Mouse (Mus musculus) frontal cortex, postnatal 10 days (tissue): Measurements from ENCODE around the gene Usp32.

Source experiments
- DNase-seq, 2 experiments: peaks; one replicate each; pipeline ENCODE4 v3.0.0; 2022; ENCODE audit warnings: low spot score in 2 of 2, mixed read lengths in 1 of 2

Gene Usp32

DNA sequence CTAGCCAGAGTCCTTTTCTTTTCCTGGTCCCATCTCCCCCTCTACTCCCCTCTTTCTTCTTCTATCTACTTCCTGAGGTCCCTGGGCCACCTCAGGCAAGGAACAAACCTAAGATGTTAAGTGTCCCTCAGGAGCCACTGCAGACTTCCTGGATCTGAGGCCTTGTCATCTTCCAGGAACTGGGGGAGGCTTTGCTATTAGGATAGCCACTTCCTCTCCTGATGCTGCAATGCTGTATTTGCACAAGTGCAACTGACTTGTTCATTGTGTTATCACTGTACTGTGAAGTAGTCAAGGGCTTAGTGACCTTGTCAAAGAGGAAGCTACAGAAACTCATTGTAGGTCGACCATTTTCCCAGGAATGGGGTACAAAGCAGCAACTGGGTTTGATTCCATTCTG is 160.6 kb downstream of the Usp32 start:
- DNase-seq, result no peak

- DNase-seq, result peak in 1 of 2 experiments; percentile 39
Measured at GRCm38 (mm10) chr11:84978113-84978512, 161.8 kb downstream of the Usp32 start.

DNA sequence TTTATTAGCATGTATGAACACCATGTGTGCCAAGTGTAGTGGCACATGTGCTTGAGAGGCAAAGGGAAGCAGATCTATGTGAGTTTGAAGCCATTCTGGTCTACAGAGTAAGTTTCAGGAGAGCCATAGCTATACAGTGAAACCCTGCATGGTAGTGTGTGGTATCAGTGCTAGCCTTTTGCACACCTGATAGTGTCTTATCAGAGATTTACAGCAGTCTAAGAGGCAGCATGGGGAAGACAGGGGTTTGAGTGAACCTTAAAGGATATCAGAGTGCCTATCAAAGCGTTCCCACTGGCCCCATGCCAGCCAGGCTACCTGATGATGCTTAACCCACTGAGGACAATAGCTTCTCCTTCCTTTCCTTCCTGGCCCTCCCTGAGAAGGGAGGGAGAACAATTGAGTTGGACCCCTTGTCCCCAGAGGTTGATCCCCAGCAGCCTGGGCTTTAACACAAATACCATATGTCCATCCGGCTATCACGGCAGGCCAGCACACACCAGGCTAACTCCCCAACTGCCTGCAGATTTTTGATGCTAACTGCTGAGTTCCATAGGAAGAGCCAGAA is 162.5 kb downstream of the Usp32 start:
- no peak for DNase-seq

GRCm38 (mm10) chr11:84976706-84977105 is 163.3 kb downstream of the Usp32 start:
- DNase-seq, result no peak

DNA sequence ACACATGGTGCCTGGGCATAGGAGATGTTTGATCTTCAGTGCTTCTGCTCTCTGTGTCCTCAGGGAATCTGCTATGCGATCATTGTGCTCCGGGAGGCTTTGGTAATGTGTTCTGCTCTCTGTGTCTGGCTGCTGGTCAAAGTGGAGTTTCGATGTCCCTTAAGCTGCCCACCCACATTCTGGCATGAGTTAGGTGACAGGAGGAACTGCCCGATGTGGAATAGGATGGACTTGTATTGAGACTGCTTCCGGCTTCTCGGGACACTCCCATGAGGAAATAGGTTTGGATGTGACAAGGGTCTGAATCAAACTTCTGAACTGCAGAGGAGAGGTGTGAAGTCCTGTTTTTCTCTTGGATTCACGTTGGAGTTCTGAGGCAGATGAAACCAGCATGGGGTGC is 165.4 kb downstream of the Usp32 start:
- DNase-seq, result no peak

- DNase-seq, result no peak
Measured at GRCm38 (mm10) chr11:84973661-84974060, 166.3 kb downstream of the Usp32 start.

GRCm38 (mm10) chr11:84972067-84972466 is 167.9 kb downstream of the Usp32 start:
- no peak for DNase-seq

DNA sequence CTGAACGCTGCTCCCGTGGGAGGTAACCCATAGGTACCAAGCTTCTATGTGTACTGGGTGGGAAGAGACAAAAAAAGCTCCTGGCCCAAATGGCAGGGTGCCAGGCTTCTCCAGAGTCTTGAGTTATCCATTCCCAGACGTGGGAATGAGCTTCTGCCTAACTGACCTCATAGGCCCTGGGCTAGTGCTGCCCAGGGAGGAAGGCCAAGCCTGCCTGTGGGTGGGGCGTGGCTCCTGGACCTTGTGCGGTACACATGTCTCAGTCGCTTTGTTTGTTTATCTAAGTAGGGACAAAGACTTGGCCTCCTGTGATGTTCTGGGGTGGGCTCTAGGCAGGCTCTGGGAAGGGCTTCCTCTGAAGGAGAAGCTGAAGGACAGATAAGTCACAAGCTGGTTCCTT is 171.2 kb downstream of the Usp32 start:
- peak in 1 of 2 experiments; percentile 31 for DNase-seq

DNA sequence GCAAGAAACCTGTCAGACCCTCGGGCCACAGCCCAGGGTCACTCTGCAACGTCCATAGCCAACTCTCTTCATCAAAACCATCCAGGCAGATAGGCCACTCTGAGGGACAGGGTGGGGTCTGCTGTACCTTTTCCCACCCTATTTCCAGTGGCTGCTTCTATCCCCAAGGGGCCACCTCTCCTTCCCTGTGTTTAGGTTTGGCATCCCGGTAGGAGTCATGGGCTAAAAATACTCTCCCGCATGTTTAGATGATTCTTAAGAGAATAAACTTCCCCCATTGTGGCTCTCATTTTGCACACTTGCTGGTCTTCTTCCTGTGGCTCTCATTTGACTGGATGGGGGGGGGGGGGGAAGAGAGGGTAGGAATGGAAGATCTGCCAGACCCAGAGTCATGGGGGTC is 171.7 kb downstream of the Usp32 start:
- DNase-seq, result no peak

GRCm38 (mm10) chr11:84967113-84967512 is 172.8 kb downstream of the Usp32 start:
- DNase-seq, result no peak

- no peak for DNase-seq
Measured at GRCm38 (mm10) chr11:84966696-84967095, 173.3 kb downstream of the Usp32 start.

- DNase-seq, result no peak
Measured at GRCm38 (mm10) chr11:84963556-84963955, 176.4 kb downstream of the Usp32 start.

DNA sequence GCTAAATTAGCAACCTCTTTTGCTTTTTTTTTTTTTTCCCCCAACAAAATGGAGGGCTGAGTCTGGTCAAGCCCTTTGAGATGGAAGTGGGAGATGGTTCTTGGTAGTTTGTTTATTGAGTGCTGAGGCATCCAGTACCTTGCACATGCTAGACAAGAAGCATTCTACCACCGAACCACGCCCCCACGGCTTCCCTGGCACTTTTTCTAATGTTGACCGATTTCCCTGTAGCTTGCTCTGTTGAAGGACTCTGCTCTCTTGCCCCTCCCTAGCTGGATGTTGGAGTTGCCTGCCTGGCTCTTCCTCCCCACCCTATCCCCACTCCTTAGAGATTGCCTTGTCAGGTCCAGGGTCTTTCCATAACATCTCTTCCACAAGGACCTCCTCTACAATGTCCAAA is 177.4 kb downstream of the Usp32 start:
- no peak for DNase-seq

DNA sequence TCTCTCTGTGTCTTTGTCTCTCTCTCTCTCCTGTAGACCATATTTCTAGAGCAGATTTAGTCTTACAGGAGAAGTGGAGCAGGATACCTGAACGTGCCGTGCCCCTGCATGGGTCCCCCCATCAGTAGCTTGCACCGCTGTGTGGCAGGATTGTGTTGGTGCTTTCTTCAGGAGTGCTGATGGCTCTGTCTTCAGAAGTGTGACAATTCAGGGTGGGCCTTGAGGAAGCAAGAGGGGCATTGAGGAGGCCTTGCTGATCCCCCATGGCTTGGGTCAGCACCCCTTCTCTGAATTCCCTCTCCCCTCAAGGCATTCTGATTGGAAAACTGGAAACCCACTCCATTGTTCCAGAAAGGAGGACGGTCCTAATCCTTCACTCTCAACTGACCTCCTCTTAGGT is 178.4 kb downstream of the Usp32 start:
- no peak for DNase-seq

GRCm38 (mm10) chr11:84960780-84961179 is 179.2 kb downstream of the Usp32 start:
- no peak for DNase-seq

GRCm38 (mm10) chr11:84960291-84960690 is 179.7 kb downstream of the Usp32 start:
- DNase-seq, result no peak

DNA sequence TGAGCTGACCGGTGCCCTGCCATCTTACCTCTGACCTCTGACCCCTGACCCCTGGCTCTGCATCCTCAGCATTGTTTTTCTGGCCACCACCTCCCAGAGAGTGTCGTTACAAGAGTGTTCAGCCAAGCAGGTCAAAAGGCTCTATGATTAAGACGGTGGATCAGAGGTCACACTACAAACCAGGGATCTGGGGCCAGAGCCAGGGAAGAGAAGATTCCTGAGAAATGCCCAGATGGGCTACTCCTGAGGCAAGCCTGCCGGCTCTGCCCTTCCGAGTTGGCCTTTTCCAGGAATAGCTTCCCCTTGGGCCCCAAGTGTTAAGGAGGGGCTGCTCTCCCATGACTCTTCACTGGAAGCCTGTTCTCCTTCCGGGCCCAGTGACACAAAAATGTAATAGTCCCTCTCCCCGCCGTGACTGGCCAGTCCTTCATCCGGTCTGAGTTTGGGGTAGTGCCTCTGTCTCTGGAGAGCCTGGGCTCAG is 180.2 kb downstream of the Usp32 start:
- DNase-seq, result no peak

GRCm38 (mm10) chr11:84959181-84959580 is 180.8 kb downstream of the Usp32 start:
- DNase-seq, result no peak

- DNase-seq, result no peak
Measured at GRCm38 (mm10) chr11:84958271-84958630, 181.7 kb downstream of the Usp32 start.

DNA sequence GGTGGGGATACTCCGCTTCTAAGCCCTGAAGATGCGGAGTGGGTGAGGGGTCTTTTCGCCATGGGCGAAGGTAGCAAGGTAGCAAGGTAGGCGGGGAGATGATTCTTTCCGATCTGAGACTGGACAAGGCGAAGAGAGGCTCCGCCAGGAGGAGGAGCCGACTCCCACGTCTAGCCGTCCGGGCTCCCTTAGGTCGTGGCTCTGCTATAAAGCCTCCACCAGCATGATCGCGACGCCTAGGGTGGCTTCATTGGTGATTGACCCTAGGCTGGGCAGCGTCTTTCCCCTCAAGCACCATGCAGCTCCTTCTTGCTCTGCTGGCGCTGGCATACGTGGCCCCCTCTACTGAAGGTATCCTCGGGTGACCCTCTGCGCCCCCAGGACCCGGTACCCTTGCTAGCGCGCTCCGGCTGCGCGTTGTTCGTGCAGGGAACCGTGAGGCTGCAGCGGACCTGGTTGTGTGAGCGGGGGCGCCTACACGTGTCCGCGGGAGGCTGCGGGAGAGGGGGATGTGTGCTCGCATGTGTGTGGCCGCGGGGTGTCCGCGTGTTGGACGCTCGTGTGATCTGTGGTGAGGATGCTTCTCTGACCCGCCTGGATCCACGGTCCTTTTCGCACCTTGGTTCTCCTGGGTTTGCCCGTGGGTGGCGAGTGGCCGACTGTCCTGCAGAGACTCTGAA is 182.2 kb downstream of the Usp32 start, which contains the start of gene Car4:
Gene Car4 (plus strand): TSS at position 196 of the 680 bp plus-strand sequence.
- no peak for DNase-seq

DNA sequence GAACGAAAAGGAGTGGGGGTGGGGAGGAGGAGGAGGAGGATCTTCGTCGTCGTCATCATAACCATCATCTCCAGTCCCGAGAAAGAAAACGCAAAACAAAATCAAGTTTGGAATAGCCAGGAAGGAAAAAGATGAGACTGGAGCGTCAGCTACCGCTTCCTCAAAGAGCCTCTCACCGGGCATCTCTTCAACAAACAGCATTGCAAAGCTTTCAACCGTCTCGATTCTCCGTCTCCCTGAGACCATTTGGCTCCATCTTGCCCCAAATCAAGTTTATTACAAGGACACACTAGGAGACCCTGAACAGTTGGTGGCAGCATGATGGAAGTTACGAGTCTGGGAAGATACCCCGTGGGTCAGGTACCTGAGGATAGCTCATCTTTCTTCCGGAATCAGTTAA is 182.8 kb downstream of the Usp32 start:
- DNase-seq, result no peak

DNA sequence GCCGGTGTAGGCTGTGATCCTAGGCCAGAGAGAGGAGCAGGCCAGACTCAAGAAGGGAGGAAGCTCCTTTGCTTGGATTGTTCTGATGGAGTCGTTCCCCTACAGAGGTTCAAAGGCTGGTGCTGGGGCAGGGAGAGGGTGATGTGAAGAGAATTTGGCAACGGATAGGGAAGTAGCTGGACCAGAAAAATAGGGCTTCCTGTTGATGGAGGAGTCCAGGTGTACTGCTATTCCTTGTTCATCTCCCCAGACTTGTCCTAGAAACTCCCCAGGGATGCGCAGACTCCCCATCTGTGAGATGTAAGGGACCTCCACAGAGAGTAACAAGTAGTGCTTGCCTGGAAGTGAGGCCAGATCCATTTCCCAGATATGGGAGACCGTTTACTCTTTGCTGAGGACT is 183.6 kb downstream of the Usp32 start:
- no peak for DNase-seq

DNA sequence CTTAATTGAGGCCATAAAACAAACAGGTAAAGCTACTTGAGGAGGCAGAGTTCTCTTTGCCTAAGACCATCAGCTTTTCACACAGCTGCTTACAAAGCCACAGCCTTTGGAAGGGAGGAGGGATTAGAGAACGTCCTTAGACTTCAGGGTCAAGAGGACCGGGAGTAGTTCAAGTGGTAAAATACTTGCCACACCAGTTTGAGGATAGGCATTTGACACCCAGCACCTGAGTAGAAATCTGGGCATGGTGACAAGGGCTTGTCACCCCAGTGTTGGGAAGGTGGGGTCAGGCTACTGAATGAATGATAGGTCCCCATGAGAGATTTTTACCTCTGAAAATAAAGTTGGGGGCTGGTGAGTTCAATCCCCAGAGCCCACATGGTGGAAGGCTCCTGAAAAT is 187.3 kb downstream of the Usp32 start:
- no peak for DNase-seq

- DNase-seq, result no peak
Measured at GRCm38 (mm10) chr11:84948526-84948925, 191.4 kb downstream of the Usp32 start.
